Comparison of ENCODE assay signal across 19 mouse cellular contexts in the genomic region with DNA sequence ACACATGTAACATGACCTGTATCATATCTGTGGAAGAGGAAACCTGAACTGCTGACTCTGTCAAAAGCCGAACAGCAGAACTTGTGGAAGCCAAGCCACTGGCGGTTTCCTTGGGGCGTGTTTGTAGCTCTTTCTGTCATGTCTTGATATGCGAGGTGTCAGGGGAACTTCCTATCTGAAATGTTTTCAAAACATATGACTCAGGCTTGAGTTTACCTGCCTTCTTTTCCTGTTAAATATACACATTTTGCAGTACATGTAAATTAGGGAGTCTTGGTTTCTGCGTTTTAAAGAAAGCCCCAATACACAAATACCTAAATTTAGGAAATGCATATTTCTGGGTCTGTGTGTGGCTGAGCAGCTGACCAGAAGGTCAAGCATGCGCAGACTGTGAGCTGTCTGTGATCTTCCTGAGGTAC. TPM values are rescaled to one million over a fixed set of nuclear protein-coding genes. Genes with fewer than 3 reads are reported as not detected.
DNase-seq lines count a peak whose midpoint lies in the region; ATAC-seq lines count a peak whose summit lies in the region.
"Had no signal": no experiment of that assay in that cellular context is flagged by ENCODE, and none has a peak within 500 bp of the region (broad histone marks: within the 10 kb centered on the region; RNA-seq: fewer than 3 reads in every experiment).

No protein-coding gene starts in this region.

- ATAC-seq in common myeloid progenitor, adult 5-6 weeks (replicated peaks; ENCODE audit: low read depth, poor library complexity, severe bottlenecking): peak; percentile 80
- ATAC-seq in erythroblast, adult 5-6 weeks (replicated peaks; ENCODE audit: low FRiP score, poor library complexity, severe bottlenecking): no peak
- ATAC-seq in heart, embryonic 11.5 days (replicated peaks; ENCODE audit: insufficient number of reproducible peaks, low FRiP score, low TSS enrichment): no peak
- ATAC-seq: forebrain, embryonic 14.5 days; hindbrain, postnatal 0 days had no signal

- H3K4me1 ChIP-seq in embryonic facial prominence, embryonic 10.5 days: 0 out of 2 replicates have a peak, but pooled peaks cover 3% of the 10 kb centered on the region
- no peaks in the 10 kb centered on the region for H3K4me1 ChIP-seq in heart, embryonic 11.5 days (ENCODE audit: control insufficient read depth, insufficient read depth, low read length)
- H3K4me1 ChIP-seq: embryonic facial prominence, embryonic 15.5 days; limb, embryonic 13.5 days had no signal

- no peaks in the 10 kb centered on the region for H3K9me3 ChIP-seq in embryonic facial prominence, embryonic 10.5 days
- H3K9me3 ChIP-seq in heart, embryonic 11.5 days (replicated peaks; ENCODE audit: control insufficient read depth, low read length): no peaks in the 10 kb centered on the region
- H3K9me3 ChIP-seq: embryonic facial prominence, embryonic 15.5 days; limb, embryonic 13.5 days; megakaryocyte, embryonic 14.5 days had no signal

- DNase-seq in spleen, postnatal 36 days (ENCODE audit: low spot score in 2 of 2): peak; percentile 41 to 54
- DNase-seq in spleen, adult 18-20 months: no peak
- DNase-seq in naive thymus-derived CD4-positive, alpha-beta T cell, adult 2 months (ENCODE audit: low read depth): peak; percentile 83
- no peak for DNase-seq in layer of hippocampus, adult 18-20 months (ENCODE audit: low spot score in 2 of 2)
- no peak for DNase-seq in embryonic facial prominence, embryonic 10.5 days (ENCODE audit: low spot score)
- DNase-seq: adrenal gland, postnatal 14 days; kidney, postnatal 25 days; right cerebral cortex, postnatal 14 days had no signal

- H3K36me3 ChIP-seq in embryonic facial prominence, embryonic 10.5 days (replicated peaks): no peaks in the 10 kb centered on the region
- no peaks in the 10 kb centered on the region for H3K36me3 ChIP-seq in heart, embryonic 11.5 days (ENCODE audit: control insufficient read depth, insufficient read depth, low read length)
- H3K36me3 ChIP-seq: embryonic facial prominence, embryonic 15.5 days; limb, embryonic 13.5 days had no signal

- no peak overlapping the region for H3K4me2 ChIP-seq in heart, embryonic 11.5 days
- H3K4me2 ChIP-seq: embryonic facial prominence, embryonic 15.5 days; limb, embryonic 13.5 days had no signal

- no peak overlapping the region for H3K27ac ChIP-seq in embryonic facial prominence, embryonic 10.5 days (replicated peaks)
- no peak overlapping the region for H3K27ac ChIP-seq in heart, embryonic 11.5 days (ENCODE audit: low read depth, low read length)
- H3K27ac ChIP-seq: embryonic facial prominence, embryonic 15.5 days; hindbrain, postnatal 0 days; limb, embryonic 13.5 days had no signal

- no peak overlapping the region for H3K4me3 ChIP-seq in embryonic facial prominence, embryonic 10.5 days
- H3K4me3 ChIP-seq in heart, embryonic 11.5 days (ENCODE audit: low read depth, low read length): no peak overlapping the region
- H3K4me3 ChIP-seq: embryonic facial prominence, embryonic 15.5 days; limb, embryonic 13.5 days; megakaryocyte, embryonic 14.5 days; myocyte had no signal

- no peak overlapping the region for H3K9ac ChIP-seq in heart, embryonic 11.5 days (ENCODE audit: low read depth, low read length)
- H3K9ac ChIP-seq: embryonic facial prominence, embryonic 15.5 days; limb, embryonic 13.5 days had no signal

- H3K27me3 ChIP-seq in embryonic facial prominence, embryonic 10.5 days (replicated peaks; ENCODE audit: low read depth, poor library complexity, severe bottlenecking): no peaks in the 10 kb centered on the region
- H3K27me3 ChIP-seq in heart, embryonic 11.5 days (ENCODE audit: control insufficient read depth, insufficient read depth, low read length): no peaks in the 10 kb centered on the region
- H3K27me3 ChIP-seq: embryonic facial prominence, embryonic 15.5 days; megakaryocyte, embryonic 14.5 days had no signal

- WGBS in embryonic facial prominence, embryonic 10.5 days: 85% methylated on average over 6 of the region's 6 CpGs
- WGBS in heart, embryonic 11.5 days (ENCODE audit: insufficient replicate concordance): 65% methylated on average over 6 of the region's 6 CpGs

RNA-seq across cellular contexts. Expression of gene Il18r1, which starts 14.2 kb away (rescaled TPM):
- 1.1 and 1.6 TPM in 2 replicates for total RNA-seq in common myeloid progenitor, adult 5-6 weeks (2017)
- not detected for total RNA-seq in layer of hippocampus, adult 18-20 months (2021)
- total RNA-seq in erythroblast, adult 5-6 weeks (2015; ENCODE audit: low replicate concordance): 0.58 and 1.5 TPM in 2 replicates
- 1.5 and 3.4 TPM in 2 replicates for total RNA-seq in erythroblast, adult 5-6 weeks (2017; ENCODE audit: low replicate concordance)
- not detected in 2 replicates for polyA plus RNA-seq in embryonic facial prominence, embryonic 10.5 days (2016; fragmentation: Nextera tagmentation; extraction: Ambion mirVana)
- polyA plus RNA-seq in heart, embryonic 11.5 days (2014; fragmentation: Nextera tagmentation; extraction: Ambion mirVana): not detected in 2 replicates
- total RNA-seq: hindbrain, postnatal 0 days; left cerebral cortex, adult 18-20 months had no signal
- polyA plus RNA-seq: cortical plate, adult 2 months; forebrain, embryonic 14.5 days; hindbrain, postnatal 0 days; myocyte had no signal

RNA-seq across cellular contexts. Expression of gene Il18rap, which starts 35.6 kb away (rescaled TPM):
- total RNA-seq in common myeloid progenitor, adult 5-6 weeks (2017): 12.3 and 14.8 TPM in 2 replicates
- total RNA-seq in layer of hippocampus, adult 18-20 months (2021): under 1 TPM; 0.08 to 0.17 TPM
- 8.1 and 12.1 TPM in 2 replicates for total RNA-seq in erythroblast, adult 5-6 weeks (2015; ENCODE audit: low replicate concordance)
- total RNA-seq in erythroblast, adult 5-6 weeks (2017; ENCODE audit: low replicate concordance): 7.7 and 9.3 TPM in 2 replicates
- polyA plus RNA-seq in embryonic facial prominence, embryonic 10.5 days (2016; fragmentation: Nextera tagmentation; extraction: Ambion mirVana): 0.11 and 0.20 TPM in 2 replicates
- 0.10 and 0.17 TPM in 2 replicates for polyA plus RNA-seq in heart, embryonic 11.5 days (2014; fragmentation: Nextera tagmentation; extraction: Ambion mirVana)
- total RNA-seq: hindbrain, postnatal 0 days had no signal

RNA-seq across cellular contexts. Expression of gene Il1rl1, which starts 50.1 kb away (rescaled TPM):
- total RNA-seq in common myeloid progenitor, adult 5-6 weeks (2017): 40.6 and 44.8 TPM in 2 replicates
- under 1 TPM; 0.10 TPM for total RNA-seq in layer of hippocampus, adult 18-20 months (2021)
- total RNA-seq in erythroblast, adult 5-6 weeks (2015; ENCODE audit: low replicate concordance): 9.6 and 12.1 TPM in 2 replicates
- total RNA-seq in erythroblast, adult 5-6 weeks (2017; ENCODE audit: low replicate concordance): 15.3 and 16.7 TPM in 2 replicates
- polyA plus RNA-seq in embryonic facial prominence, embryonic 10.5 days (2016; fragmentation: Nextera tagmentation; extraction: Ambion mirVana): 0.05 and 0.13 TPM in 2 replicates
- polyA plus RNA-seq in heart, embryonic 11.5 days (2014; fragmentation: Nextera tagmentation; extraction: Ambion mirVana): 0.04 and 0.17 TPM in 2 replicates
- polyA plus RNA-seq: forebrain, embryonic 14.5 days had no signal

Comparison
In these comparisons a context has a peak if more than half of its experiments do, and no peak if none do; other contexts are left out.
1. DNase-seq: peak in spleen, postnatal 36 days (2 of 2) and naive thymus-derived CD4-positive, alpha-beta T cell, adult 2 months (single experiment); none in spleen, adult 18-20 months (0 of 2), layer of hippocampus, adult 18-20 months (0 of 2) and embryonic facial prominence, embryonic 10.5 days (single experiment).
2. RNA of gene Il18rap, which starts 35.6 kb away (total RNA-seq): 12.3 to 14.8 TPM in common myeloid progenitor, adult 5-6 weeks and 7.7 to 12.1 TPM in erythroblast, adult 5-6 weeks; 0.08 to 0.17 TPM in layer of hippocampus, adult 18-20 months; every median in the first group is over 4 times any median in the second.
3. RNA of gene Il1rl1, which starts 50.1 kb away (total RNA-seq): 40.6 to 44.8 TPM in common myeloid progenitor, adult 5-6 weeks and 9.6 to 16.7 TPM in erythroblast, adult 5-6 weeks; 0.10 TPM in layer of hippocampus, adult 18-20 months; every median in the first group is over 4 times any median in the second.